Mouse (Mus musculus) macrophage (primary cell): ENCODE results near the gene 1700003E16Rik. TPM values are rescaled to one million over a fixed set of nuclear protein-coding genes. Genes with fewer than 3 reads are reported as not detected.
"Not testable (repeated sequence)": the region's sequence is repeated elsewhere in the genome, so short reads cannot be mapped to it uniquely, and the experiment has no call there.

Source experiments
- H3K27ac ChIP-seq: fragments of 350-480 bp; formaldehyde crosslinking; 2 replicates; pipeline ENCODE4 v1.9.0; 2021
- H3K36me3 ChIP-seq: fragments of 350-480 bp; formaldehyde crosslinking; 2 replicates; pipeline ENCODE4 v1.9.0; 2021; ENCODE audit errors: inconsistent target
- H3K4me3 ChIP-seq: fragments of 350-480 bp; formaldehyde crosslinking; 2 replicates; pipeline ENCODE4 v1.9.0; 2021; ENCODE audit errors: inconsistent target
- H3K79me2 ChIP-seq: fragments of 350-480 bp; formaldehyde crosslinking; 2 replicates; pipeline ENCODE4 v1.9.0; 2021; ENCODE audit errors: inconsistent target
- WGBS: methylation state at CpG from one replicate; pipeline ENCODE4 v1.1.7; 2026; ENCODE audit warnings: inconsistent platforms; ENCODE audit not compliant: missing documents; 5-methylcytosine and 5-hydroxymethylcytosine counted together
- polyA plus RNA-seq: library from polyadenylated mRNA; stranded (reverse); fragments of 250-400 nt; gene quantifications from 3 replicates; pipeline ENCODE4 v1.2.4, GENCODE M21; 2018; ENCODE audit warnings: inconsistent platforms

The 1700003E16Rik gene
- polyA plus RNA-seq, 1 experiment from 2014 or later: 0.19 TPM

DNA sequence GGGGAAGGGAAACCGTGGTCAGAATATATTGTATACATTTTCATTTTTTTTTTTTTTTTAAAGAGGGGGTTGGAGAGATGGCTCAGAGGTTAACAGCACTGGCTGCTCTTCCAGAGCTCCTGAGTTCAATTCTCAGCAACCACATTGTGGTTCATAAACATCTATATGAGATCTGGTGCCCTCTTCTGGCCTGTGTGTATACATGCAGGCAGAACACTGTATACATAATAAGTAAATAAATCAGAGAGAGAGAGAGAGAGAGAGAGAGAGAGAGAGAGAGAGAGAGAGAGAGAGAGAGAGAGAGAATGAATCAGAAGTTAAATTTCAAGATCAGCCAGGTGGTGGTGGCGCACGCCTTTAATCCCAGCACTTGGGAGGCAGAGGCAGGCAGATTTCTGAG is 3.3 kb downstream of the 1700003E16Rik start:
- 10% methylated on average over 3 of the region's 3 CpGs for WGBS
- not testable (repeated sequence) for H3K4me3 ChIP-seq, H3K36me3 ChIP-seq, H3K27ac ChIP-seq, H3K79me2 ChIP-seq

DNA sequence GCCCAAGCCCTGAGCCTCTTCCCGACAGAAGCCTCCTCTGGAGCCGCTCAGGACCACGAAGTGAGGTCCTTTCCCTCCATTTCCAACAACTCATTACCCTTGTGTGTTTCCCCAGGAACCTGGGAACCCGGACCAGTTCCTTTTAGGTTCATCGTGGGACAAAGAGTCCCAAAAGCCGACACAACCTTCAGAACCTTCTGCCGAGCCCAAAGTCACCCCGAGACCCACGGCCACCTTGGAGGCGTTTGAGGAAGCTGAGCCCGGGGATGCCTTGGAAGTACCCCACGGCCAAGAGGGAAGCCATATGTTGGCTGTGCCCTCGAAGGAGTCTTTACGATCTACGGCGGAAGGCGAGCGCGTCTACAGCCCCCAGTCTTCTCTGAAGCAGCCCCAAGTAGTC is 5.2 kb downstream of the 1700003E16Rik start:
- no peak overlapping the region for H3K4me3 ChIP-seq
- WGBS: 22% methylated on average over 19 of the region's 19 CpGs

DNA sequence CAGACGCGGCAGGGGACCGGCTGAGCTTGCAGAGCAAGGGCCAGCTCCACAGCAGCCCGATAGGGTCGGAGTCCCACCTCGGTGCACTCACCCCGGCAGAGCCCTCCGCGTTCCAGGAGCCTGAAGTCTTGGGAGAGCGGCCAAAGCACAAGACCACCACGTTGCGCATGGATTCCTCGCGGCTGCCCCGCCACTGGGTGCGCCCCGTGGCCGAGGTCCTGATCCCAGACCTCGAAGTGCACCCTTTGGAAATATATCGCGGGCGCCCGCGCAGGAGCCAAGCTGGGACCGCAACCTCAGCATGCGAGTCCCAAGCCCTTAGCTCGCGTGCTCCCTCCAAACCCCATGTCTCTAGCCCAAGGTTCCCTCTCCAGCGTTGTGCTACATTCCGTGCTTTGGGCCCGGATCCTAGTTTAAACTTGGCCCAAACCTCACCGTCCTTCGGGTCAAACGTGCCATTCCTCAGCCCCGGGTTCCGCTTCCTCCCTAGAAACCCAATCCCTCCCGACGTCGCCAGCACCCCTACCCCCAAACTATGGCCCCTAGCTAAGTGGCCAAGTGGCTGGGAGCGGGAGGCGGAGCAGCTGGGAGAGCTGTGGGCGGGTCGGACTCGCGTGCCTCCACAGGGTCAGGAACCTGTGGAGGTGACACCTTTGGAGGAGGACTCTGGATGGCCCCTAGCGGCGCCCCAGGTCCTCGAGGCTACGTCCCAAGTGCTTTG is 5.9 kb downstream of the 1700003E16Rik start:
- 4% methylated on average over 49 of the region's 49 CpGs for WGBS
- H3K36me3 ChIP-seq: no peaks in the 10 kb centered on the region
- no peak overlapping the region for H3K27ac ChIP-seq
- H3K4me3 ChIP-seq: peak overlapping the region; percentile 3; the same call in 1 of the 2 replicates
- H3K79me2 ChIP-seq: peaks cover 11% of the 10 kb centered on the region

More for the DNA sequence above, 5.2 kb downstream of the 1700003E16Rik start:
- Histone ChIP-seq H3K36me3 (no peaks in the 10 kb centered on the region), H3K27ac (no peak overlapping the region), H3K79me2 (peaks cover 5% of the 10 kb centered on the region)

DNA sequence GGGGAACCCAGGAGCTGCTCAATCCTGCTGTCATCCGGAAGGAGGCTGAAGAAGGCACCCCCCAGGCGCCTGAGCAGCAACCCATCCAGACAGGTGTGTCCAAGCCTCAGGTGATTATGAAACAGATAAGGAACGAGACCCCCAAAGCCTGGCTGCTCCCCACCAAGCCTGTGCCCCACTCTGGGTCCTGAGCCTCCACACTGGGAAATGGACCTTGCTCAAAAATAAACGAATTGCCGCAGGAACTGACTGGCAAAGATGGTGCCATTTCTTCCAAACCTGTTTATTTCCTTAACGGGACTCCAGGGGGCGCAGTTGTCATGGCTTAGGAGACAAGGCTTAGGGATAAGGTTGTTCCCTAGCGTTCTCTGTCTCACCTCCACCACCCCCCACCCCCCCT is 6.5 kb downstream of the 1700003E16Rik start:
- 6% methylated on average over 8 of the region's 8 CpGs for WGBS
- peaks cover 17% of the 10 kb centered on the region for H3K79me2 ChIP-seq
- no peaks in the 10 kb centered on the region for H3K36me3 ChIP-seq
- H3K27ac ChIP-seq: no peak overlapping the region
- peak overlapping the region; percentile 3; the same call in 1 of the 2 replicates for H3K4me3 ChIP-seq

DNA sequence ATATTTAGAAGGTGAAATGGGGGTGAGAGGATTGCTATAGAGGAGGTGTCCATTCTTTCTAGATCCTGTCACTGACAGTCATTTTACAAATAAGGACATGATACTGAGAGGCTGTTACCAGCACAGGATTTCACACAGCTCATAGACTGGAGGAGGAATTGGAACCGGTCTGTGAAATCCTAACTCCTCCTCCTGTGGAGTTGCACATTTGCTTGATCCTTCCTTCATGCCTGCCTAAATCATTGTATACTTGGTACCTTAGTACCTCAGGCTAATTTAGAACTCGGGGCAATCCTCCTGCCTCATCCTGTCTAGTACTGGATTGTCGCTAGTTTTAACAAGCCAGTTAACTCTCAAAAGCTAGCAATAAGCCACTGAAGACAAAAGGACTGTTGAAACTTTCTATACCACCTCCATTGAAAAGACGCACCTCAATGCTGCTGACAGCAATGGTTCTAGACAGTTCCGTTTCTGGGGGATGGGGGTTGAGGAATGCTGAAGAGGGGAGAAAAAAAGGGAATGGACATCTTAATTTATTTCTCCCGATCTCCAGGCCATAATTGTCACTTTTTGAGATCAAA is 8.9 kb downstream of the 1700003E16Rik start:
- no peaks in the 10 kb centered on the region for H3K36me3 ChIP-seq
- H3K79me2 ChIP-seq: peaks cover 42% of the 10 kb centered on the region
- H3K4me3 ChIP-seq: peak overlapping the region; percentile 43
- H3K27ac ChIP-seq: peak overlapping the region; percentile 89
- 6% methylated on average over 6 of the region's 6 CpGs for WGBS

DNA sequence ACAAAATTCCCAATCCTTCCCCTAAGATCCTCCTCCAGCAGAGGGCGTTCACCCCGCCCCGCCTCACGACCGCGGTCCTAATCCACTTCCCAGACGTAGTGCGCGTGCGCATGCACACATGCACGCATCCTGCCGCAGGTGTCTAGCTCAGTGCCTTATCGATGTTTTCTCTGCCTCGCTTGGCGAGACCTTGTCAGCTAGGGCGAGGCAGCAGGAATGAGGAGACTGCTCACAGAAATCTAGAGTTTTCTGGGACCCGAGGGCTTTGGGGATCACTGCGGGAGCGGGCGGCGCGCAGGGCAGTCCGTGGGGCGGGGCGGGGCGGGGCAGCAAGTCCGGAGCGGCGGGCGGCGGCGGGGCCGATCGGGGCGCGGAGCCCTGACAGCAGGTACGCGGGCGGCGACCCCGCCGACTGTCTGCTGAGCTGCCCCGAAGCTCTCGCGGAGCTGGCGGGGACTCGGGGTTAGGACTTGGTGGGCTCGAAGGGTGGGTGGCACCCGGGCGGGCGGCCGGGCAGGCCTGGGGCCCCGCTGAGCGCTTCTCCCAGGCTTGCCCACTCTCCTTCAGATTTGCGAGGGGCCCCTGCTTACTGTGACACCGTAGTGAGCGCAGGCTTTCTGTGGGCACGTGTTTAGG is 9.5 kb downstream of the 1700003E16Rik start, which contains the start of gene Dctn1:
Dctn1 (plus strand) TSS at position 314 of the 636 bp plus-strand sequence.
- Histone ChIP-seq H3K36me3 (no peaks in the 10 kb centered on the region), H3K4me3 (peak within 1 kb of the TSS; percentile 83), H3K79me2 (peaks cover 48% of the 10 kb centered on the region), H3K27ac (peak within 1 kb of the TSS; percentile 89)
- 0% methylated on average over 58 of the region's 58 CpGs for WGBS

DNA sequence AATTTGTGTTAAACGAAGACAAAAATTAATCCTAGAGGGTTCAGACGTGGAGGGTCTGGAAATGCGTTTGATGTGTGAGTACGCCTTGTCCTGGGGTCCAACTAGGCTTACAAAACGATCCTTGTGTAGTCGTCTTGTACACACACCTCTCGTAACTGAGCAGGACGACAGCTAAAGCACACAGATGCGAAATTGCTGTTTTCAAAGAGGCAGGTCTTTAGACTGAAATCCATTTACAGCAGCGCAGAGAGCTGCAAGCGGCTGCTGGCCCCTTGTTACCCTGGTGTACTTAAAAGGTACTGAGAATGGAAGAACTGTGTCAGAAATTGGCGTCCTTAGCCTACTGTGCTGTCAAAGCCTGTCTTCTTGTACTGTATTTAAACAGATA is 10.0 kb downstream of the 1700003E16Rik start:
- Histone ChIP-seq H3K27ac (peak overlapping the region; percentile 27; the same call in 1 of the 2 replicates), H3K36me3 (no peaks in the 10 kb centered on the region), H3K4me3 (peak overlapping the region; percentile 83), H3K79me2 (peaks cover 53% of the 10 kb centered on the region)
- 4% methylated on average over 12 of the region's 12 CpGs for WGBS

DNA sequence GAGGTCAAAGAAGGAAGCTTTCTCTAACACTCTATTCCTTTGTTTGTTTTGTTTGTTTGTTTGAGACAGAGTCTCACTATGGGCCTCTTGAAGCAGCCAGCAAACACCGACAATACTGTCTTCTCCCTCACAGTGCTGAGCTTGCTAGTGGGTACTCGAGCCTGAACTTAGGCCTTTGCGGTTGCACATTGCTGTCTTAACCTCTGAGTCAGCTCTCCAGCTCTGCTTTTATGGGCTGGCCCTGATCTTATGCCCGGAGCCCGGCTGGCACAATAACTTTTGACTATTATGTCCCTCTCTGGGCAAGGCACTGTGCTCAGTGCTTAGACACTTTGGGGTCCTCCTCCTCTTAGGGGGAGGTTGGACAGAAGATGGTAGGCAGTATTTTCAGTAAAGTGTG is 13.7 kb downstream of the 1700003E16Rik start:
- Histone ChIP-seq H3K36me3 (no peaks in the 10 kb centered on the region), H3K27ac (no peak overlapping the region), H3K4me3 (no peak overlapping the region), H3K79me2 (peaks cover 89% of the 10 kb centered on the region)
- WGBS: 92% methylated on average over 5 of the region's 5 CpGs

DNA sequence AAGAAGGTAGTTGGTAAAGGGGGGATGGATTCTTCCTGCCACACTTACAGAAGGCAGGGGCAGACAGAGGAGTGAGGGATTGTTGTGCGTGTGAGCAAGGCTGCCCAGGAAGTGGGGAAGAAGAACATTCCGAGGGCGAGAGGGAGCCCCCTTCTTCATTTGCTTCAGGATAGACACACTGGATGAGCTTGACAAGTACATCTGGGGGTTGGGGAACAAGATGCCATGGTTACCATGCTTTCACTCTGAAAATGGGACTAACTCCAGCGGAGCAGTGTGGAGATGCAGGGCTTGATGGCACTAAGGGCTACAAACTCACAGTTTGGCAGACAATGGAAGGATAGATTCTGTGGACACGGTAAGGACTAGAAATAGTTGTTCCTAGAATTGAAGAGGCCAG is 14.9 kb downstream of the 1700003E16Rik start:
- no peak overlapping the region for H3K4me3 ChIP-seq
- WGBS: 96% methylated on average over 5 of the region's 5 CpGs
- no peak overlapping the region for H3K27ac ChIP-seq
- H3K36me3 ChIP-seq: no peaks in the 10 kb centered on the region
- peaks cover 99% of the 10 kb centered on the region for H3K79me2 ChIP-seq

DNA sequence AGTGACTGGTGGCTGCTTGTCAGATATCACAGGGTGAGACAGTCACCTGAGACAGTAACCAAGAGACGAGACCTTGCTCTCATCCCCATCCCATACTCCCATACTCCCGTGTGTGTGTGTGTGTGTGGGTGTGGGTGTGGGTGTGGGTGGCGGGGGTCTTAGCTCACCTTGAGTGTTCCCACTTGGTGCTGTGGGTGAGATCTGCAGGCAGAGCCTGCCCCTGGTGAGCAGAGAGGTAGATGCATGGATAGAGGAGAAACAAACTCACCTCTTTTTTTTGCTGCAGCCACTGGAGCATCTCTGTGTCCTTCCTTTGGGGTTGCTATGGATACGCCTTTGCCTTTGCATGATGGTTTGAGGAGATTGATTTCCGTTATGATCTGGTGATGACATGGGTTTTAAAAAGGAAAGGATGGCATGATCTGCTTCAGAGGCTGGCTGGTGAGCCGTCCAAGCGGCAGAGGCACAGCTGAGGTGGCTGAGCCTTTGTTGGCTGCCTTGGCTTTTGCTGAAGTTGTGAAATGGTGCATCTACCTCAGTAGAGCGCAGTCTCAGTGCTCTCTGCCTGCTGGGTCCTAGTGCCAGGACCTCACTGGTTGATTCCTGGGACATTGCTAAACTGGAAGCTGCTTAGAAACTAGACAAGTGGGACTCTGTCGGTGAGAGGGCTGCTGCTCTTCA is 16.2 kb downstream of the 1700003E16Rik start:
- no peak overlapping the region for H3K27ac ChIP-seq
- 0 out of 2 replicates have a peak, but pooled peaks cover 5% of the 10 kb centered on the region for H3K36me3 ChIP-seq
- H3K4me3 ChIP-seq: no peak overlapping the region
- 86% methylated on average over 8 of the region's 9 CpGs for WGBS
- peaks cover 99% of the 10 kb centered on the region for H3K79me2 ChIP-seq

DNA sequence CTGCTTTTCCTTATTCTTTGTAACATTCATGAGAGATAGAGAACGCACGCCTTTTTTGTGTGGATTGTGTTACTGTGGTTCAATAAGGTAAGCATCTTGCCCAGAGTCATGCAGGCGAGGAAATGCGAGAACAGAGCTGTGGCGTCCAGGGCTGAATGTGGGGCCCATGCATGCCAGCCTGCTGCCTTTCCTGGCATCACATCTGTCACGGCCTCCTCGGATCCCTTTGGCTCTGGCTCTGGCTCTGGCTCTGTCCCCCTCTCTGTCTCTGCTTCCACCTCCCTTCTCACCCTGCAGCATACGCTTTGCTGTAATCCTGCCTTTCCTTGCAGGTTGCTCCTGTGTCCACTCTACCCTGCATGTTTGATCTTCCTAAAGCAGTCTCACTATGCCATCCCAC is 19.8 kb downstream of the 1700003E16Rik start:
- H3K36me3 ChIP-seq: 0 out of 2 replicates have a peak, but pooled peaks cover 5% of the 10 kb centered on the region
- H3K4me3 ChIP-seq: no peak overlapping the region
- 97% methylated on average over 8 of the region's 8 CpGs for WGBS
- H3K27ac ChIP-seq: no peak overlapping the region
- peaks cover 92% of the 10 kb centered on the region for H3K79me2 ChIP-seq

DNA sequence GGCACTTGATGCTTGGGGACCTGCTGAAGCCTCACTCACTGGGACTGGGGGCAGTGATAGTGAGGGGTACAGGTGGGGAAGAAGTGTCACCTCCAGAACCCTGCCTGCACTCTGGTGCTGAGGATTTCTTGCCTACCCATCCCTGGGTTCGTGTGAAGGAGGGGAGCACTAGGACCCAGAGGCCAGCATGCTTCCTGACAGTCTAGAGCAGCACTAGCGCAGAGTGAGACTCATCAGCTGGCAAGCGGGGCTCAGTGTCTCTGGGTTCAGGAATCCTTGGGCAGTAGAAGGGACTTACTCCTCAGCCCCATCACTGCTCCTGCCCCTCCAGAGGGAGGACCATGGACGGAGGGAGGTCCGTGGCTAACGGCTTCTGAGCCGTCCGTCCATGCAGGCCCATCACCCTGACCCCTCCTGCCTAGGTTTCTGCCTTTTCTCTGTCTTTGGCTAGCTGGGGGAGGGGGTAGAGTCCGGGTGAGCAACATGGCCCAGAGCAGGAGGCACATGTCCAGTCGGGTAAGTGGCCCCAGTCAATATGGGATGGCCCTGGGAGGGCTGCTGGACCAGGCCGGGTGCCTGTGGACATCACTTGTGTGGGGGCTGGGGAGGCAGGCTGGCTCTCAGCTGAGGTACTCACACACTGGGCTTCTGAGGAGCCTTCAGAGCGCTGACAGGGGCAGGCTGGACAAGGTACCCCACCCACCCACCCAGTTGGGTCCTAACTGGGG is 23.4 kb downstream of the 1700003E16Rik start:
- Histone ChIP-seq H3K36me3 (peaks cover 28% of the 10 kb centered on the region; the same call in 1 of the 2 replicates), H3K4me3 (no peak overlapping the region), H3K27ac (no peak overlapping the region), H3K79me2 (peaks cover 57% of the 10 kb centered on the region; the same call in 1 of the 2 replicates)
- 86% methylated on average over 12 of the region's 12 CpGs for WGBS

DNA sequence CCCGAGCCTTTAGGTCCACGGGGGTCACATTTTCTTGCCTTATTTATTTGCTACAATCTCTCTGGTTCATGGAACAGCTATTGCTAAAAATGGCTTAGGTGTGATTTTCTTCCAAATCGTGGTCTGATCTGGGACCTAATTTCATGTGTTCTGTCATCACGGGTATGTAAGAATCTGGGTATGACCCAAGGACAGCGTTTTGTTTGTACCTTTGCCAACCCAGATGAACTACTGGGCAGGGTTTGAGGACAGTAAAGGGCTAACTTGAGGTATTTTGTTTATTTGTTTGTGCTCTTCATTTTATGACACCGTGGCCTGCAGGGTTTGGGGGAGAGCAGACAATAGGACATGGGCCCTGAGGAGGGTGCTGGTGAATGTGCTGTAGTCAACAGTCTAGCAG is 24.4 kb downstream of the 1700003E16Rik start:
- H3K4me3 ChIP-seq: no peak overlapping the region
- peaks cover 34% of the 10 kb centered on the region; the same call in 1 of the 2 replicates for H3K36me3 ChIP-seq
- H3K79me2 ChIP-seq: peaks cover 47% of the 10 kb centered on the region; the same call in 1 of the 2 replicates
- WGBS: 92% methylated on average over 6 of the region's 6 CpGs
- H3K27ac ChIP-seq: no peak overlapping the region
